In the genomic region with DNA sequence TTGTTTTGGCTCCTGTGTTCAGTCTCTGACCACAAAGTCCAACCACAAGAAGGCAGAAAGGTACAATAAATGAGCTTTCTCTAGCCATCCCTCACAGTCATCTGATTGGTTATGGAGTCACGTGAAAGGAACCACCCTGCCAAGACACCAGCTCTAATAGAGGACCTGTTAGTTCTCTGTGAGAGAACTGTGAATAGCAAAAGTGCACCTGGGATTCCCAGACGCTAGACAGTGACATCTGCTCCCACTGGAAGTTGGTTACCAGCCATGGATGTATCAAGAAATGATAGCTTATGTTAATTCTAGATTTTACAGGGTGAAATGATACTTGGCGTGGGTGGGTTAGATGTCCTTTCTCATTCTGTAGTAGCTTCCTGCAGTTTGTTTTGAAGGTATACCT, we compare ENCODE assay signal across 16 mouse cellular contexts.
DNase-seq lines count a peak whose midpoint lies in the region; ATAC-seq and TF ChIP-seq lines count a peak whose summit lies in the region.
"Had no signal": no experiment of that assay in that cellular context is flagged by ENCODE, and none has a peak within 500 bp of the region (broad histone marks: within the 10 kb centered on the region; RNA-seq: fewer than 3 reads in every experiment).

No protein-coding gene starts in this region.

- no peaks in the 10 kb centered on the region for H3K36me3 ChIP-seq in midbrain, postnatal 0 days (ENCODE audit: insufficient read depth, low read length)
- no peaks in the 10 kb centered on the region for H3K36me3 ChIP-seq in midbrain, embryonic 11.5 days (ENCODE audit: control insufficient read depth, insufficient read depth, low read length)
- H3K36me3 ChIP-seq: embryonic facial prominence, embryonic 12.5 days; forebrain, embryonic 15.5 days; heart, embryonic 12.5 days; hindbrain, embryonic 10.5 days; intestine, embryonic 15.5 days had no signal

- ATAC-seq in midbrain, postnatal 0 days (ENCODE audit: low FRiP score) = no peak
- no peak for ATAC-seq in midbrain, embryonic 11.5 days (ENCODE audit: low FRiP score)
- ATAC-seq: activated CD4-positive, CD25-positive, alpha-beta regulatory T cell, adult 4 months; forebrain, embryonic 15.5 days; intestine, embryonic 15.5 days had no signal

- H3K4me3 ChIP-seq in midbrain, postnatal 0 days (ENCODE audit: low read depth, low read length) = no peak overlapping the region
- no peak overlapping the region for H3K4me3 ChIP-seq in midbrain, embryonic 11.5 days (ENCODE audit: low read depth, low read length)
- H3K4me3 ChIP-seq: embryonic facial prominence, embryonic 12.5 days; forebrain, embryonic 15.5 days; heart, embryonic 12.5 days; hindbrain, embryonic 10.5 days; intestine, embryonic 15.5 days had no signal

- WGBS in midbrain, postnatal 0 days = 84% methylated on average over 3 of the region's 3 CpGs
- 80% methylated on average over 3 of the region's 3 CpGs for WGBS in midbrain, embryonic 11.5 days

- no peaks in the 10 kb centered on the region for H3K9me3 ChIP-seq in midbrain, postnatal 0 days (ENCODE audit: low read length)
- H3K9me3 ChIP-seq in midbrain, embryonic 11.5 days (ENCODE audit: control insufficient read depth, low read length) = no peaks in the 10 kb centered on the region
- H3K9me3 ChIP-seq: embryonic facial prominence, embryonic 12.5 days; forebrain, embryonic 15.5 days; heart, embryonic 12.5 days; hindbrain, embryonic 10.5 days; intestine, embryonic 15.5 days had no signal

- no peak overlapping the region for H3K9ac ChIP-seq in midbrain, postnatal 0 days (replicated peaks; ENCODE audit: low read length, poor library complexity, severe bottlenecking)
- no peak overlapping the region for H3K9ac ChIP-seq in midbrain, embryonic 11.5 days (ENCODE audit: low read length)
- H3K9ac ChIP-seq: embryonic facial prominence, embryonic 12.5 days; forebrain, embryonic 15.5 days; heart, embryonic 12.5 days; hindbrain, embryonic 14.5 days; intestine, embryonic 15.5 days had no signal

- no peak overlapping the region for H3K27ac ChIP-seq in midbrain, postnatal 0 days (ENCODE audit: low read depth, low read length)
- H3K27ac ChIP-seq in midbrain, embryonic 11.5 days (ENCODE audit: low read depth, low read length) = no peak overlapping the region
- H3K27ac ChIP-seq: embryonic facial prominence, embryonic 12.5 days; forebrain, embryonic 15.5 days; hindbrain, embryonic 10.5 days; hindbrain, embryonic 14.5 days; intestine, embryonic 15.5 days had no signal

- H3K27me3 ChIP-seq in midbrain, postnatal 0 days (ENCODE audit: insufficient read depth, low read length) = no peaks in the 10 kb centered on the region
- no peaks in the 10 kb centered on the region for H3K27me3 ChIP-seq in midbrain, embryonic 11.5 days (ENCODE audit: control insufficient read depth, insufficient read depth, low read length)
- H3K27me3 ChIP-seq: embryonic facial prominence, embryonic 12.5 days; forebrain, embryonic 15.5 days; heart, embryonic 12.5 days; intestine, embryonic 15.5 days had no signal

- no peak for TF ChIP-seq CTCF in midbrain, postnatal 0 days (IDR thresholded peaks at IDR 0.05)

- H3K4me2 ChIP-seq in midbrain, postnatal 0 days (ENCODE audit: low read depth, low read length, poor library complexity, severe bottlenecking) = no peak overlapping the region
- H3K4me2 ChIP-seq in midbrain, embryonic 11.5 days = no peak overlapping the region
- H3K4me2 ChIP-seq: embryonic facial prominence, embryonic 12.5 days; forebrain, embryonic 15.5 days; heart, embryonic 12.5 days; hindbrain, embryonic 14.5 days; intestine, embryonic 15.5 days had no signal

- peaks cover 5% of the 10 kb centered on the region; the same call in 1 of the 2 replicates for H3K4me1 ChIP-seq in midbrain, postnatal 0 days (ENCODE audit: insufficient read depth, low read length)
- no peaks in the 10 kb centered on the region for H3K4me1 ChIP-seq in midbrain, embryonic 11.5 days (ENCODE audit: control insufficient read depth, insufficient read depth, low read length)
- H3K4me1 ChIP-seq: embryonic facial prominence, embryonic 12.5 days; forebrain, embryonic 15.5 days; heart, embryonic 12.5 days; hindbrain, embryonic 10.5 days; intestine, embryonic 15.5 days had no signal

- peak; percentile 27 for DNase-seq in cerebellum, adult 11-12 months
- DNase-seq in cerebellum, postnatal 36 days = no peak
- peak; percentile 8 for DNase-seq in heart, adult 11 months
- no peak for DNase-seq in heart, adult 18-20 months
- DNase-seq in midbrain, postnatal 0 days (ENCODE audit: low spot score) = peak; percentile 22
- no peak for DNase-seq in midbrain, embryonic 11.5 days (ENCODE audit: low spot score, missing footprints)
- DNase-seq in frontal cortex, postnatal 10 days (ENCODE audit: low spot score in 2 of 2) = no peak
- DNase-seq: adrenal gland, postnatal 14 days; gastrocnemius, postnatal 10 days had no signal

Comparison
In these comparisons a context has a peak if more than half of its experiments do, and no peak if none do; other contexts are left out.
1. DNase-seq: peak in cerebellum, adult 11-12 months (single experiment), heart, adult 11 months (single experiment) and midbrain, postnatal 0 days (single experiment); none in cerebellum, postnatal 36 days (0 of 2), heart, adult 18-20 months (0 of 2), midbrain, embryonic 11.5 days (single experiment) and frontal cortex, postnatal 10 days (0 of 2).